Mouse (Mus musculus) cerebellum, postnatal 4 days (tissue): ENCODE results near the gene Calu.

ENCODE experiments used
- DNase-seq, 2 experiments: peaks; one replicate each; pipeline ENCODE4 v3.0.0; 2022; ENCODE audit warnings: low spot score in 2 of 2, mixed read lengths in 1 of 2

The Calu gene

GRCm38 (mm10) chr6:29420596-29420995, 72.7 kb downstream of the Calu start:
- DNase-seq: no peak

GRCm38 (mm10) chr6:29425118-29425517, 77.2 kb downstream of the Calu start:
- DNase-seq: no peak

- DNase-seq: no peak
These were observed 78.5 kb downstream of the Calu start for GRCm38 (mm10) chr6:29426331-29426730.
